Mouse (Mus musculus) spleen, adult 2 months (tissue): ENCODE results near the gene Golga5.

Experiments
- CTCF ChIP-seq: fragments of 200-500 bp; IDR thresholded peaks from 2 replicates; pipeline ENCODE4 v1.5.1; 2011; ENCODE audit warnings: mild to moderate bottlenecking, inconsistent platforms; ENCODE audit not compliant: insufficient read depth, insufficient read length, insufficient replicate concordance; ENCODE audit errors: extremely low read depth
- POLR2A ChIP-seq: fragments of 200-500 bp; IDR thresholded peaks from 2 replicates; pipeline ENCODE4 v1.6.1; 2011; ENCODE audit warnings: low read depth, low read length, inconsistent platforms

GRCm38 (mm10) chr12:102527989-102528388 is 59.1 kb downstream of the Golga5 start:
- TF ChIP-seq POLR2A (no peak), CTCF (no peak)
